Mouse (Mus musculus) midbrain, embryonic 16.5 days (tissue): ENCODE results near the gene Sccpdh. TPM values are rescaled to one million over a fixed set of nuclear protein-coding genes. Genes with fewer than 3 reads are reported as not detected.

Source experiments
- ATAC-seq: fragments of 200-750 bp; cut with Nextera tagmentation; 2 replicates; pipeline ENCODE4 v1.8.0; 2017; ENCODE audit warnings: moderate TSS enrichment
- H3K27ac ChIP-seq: fragments of 300-500 bp; sonication (generic); 2 replicates; pipeline ENCODE4 v1.5.1; 2014; ENCODE audit warnings: mild to moderate bottlenecking, low read length, mixed read lengths
- H3K27me3 ChIP-seq: fragments of 300-500 bp; sonication (generic); 2 replicates; pipeline ENCODE4 v1.6.1; 2014; ENCODE audit warnings: low read depth, low read length, mixed read lengths; ENCODE audit not compliant: control insufficient read depth, insufficient read depth
- H3K36me3 ChIP-seq: fragments of 300-500 bp; sonication (generic); 2 replicates; pipeline ENCODE4 v1.6.1; 2014; ENCODE audit warnings: mild to moderate bottlenecking, low read length, moderate library complexity, mixed read lengths; ENCODE audit not compliant: control insufficient read depth, insufficient read depth
- H3K4me1 ChIP-seq: fragments of 300-500 bp; sonication (generic); 2 replicates; pipeline ENCODE4 v1.6.1; 2014; ENCODE audit warnings: mild to moderate bottlenecking, low read length, mixed read lengths; ENCODE audit not compliant: control insufficient read depth, insufficient read depth
- H3K4me2 ChIP-seq: fragments of 300-500 bp; sonication (generic); 2 replicates; pipeline ENCODE4 v1.6.1; 2014; ENCODE audit warnings: mild to moderate bottlenecking, low read length, mixed read lengths
- H3K4me3 ChIP-seq: fragments of 300-500 bp; sonication (generic); 2 replicates; pipeline ENCODE4 v1.5.1; 2014; ENCODE audit warnings: low read depth, mild to moderate bottlenecking, low read length, moderate library complexity, mixed read lengths
- H3K9ac ChIP-seq: fragments of 300-500 bp; sonication (generic); 2 replicates; pipeline ENCODE4 v1.6.1; 2014; ENCODE audit warnings: low read depth, low read length, mixed read lengths
- H3K9me3 ChIP-seq: fragments of 300-500 bp; sonication (generic); replicated peaks from 2 replicates; pipeline ENCODE4 v1.6.1; 2014; ENCODE audit warnings: mild to moderate bottlenecking, low read length, mixed read lengths; ENCODE audit not compliant: control insufficient read depth, poor library complexity, severe bottlenecking
- WGBS: fragments of 180-500 bp; shearing (Covaris S2); extraction: QIAGEN DNeasy Blood & Tissue Kit; methylation state at CpG from one replicate; pipeline ENCODE4 v1.1.7; 2014; 5-methylcytosine and 5-hydroxymethylcytosine counted together
- polyA plus RNA-seq: library from polyadenylated mRNA; unstranded; fragments of >200 nt; fragmentation: Nextera tagmentation; extraction: Ambion mirVana; gene quantifications from 2 replicates; pipeline ENCODE4 v1.2.1, GENCODE M21; 2015

Sccpdh gene
- polyA plus RNA-seq, 1 experiment from 2014 or later, result 179 TPM

DNA sequence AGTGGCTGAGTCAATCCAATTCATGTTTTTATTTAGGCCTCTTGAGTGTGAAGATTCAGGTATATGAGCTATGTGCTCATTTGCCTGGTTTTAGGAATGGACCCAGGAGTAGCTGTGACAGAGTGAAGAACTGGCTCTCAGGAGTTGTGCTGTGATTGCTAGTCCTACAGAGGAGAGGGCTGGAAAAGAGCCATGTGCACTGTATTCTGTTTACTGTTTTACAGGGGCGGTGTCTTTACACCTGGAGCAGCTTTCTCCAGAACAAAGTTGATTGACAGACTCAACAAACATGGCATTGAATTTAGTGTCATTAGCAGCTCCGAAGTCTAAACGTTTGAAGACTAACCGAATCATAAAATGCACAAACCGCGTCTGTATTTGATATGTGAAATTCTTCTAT is 18.3 kb downstream of the Sccpdh start:
- no peak overlapping the region for H3K9ac ChIP-seq

GRCm38 (mm10) chr1:179686781-179687180 is 18.8 kb downstream of the Sccpdh start:
- no peak for ATAC-seq
- no peak overlapping the region for H3K27ac ChIP-seq
- H3K4me2 ChIP-seq, result no peak overlapping the region
- 92% methylated on average over 5 of the region's 5 CpGs for WGBS
- H3K27me3 ChIP-seq, result no peaks in the 10 kb centered on the region
- no peak overlapping the region for H3K9ac ChIP-seq
- H3K4me1 ChIP-seq, result no peaks in the 10 kb centered on the region
- H3K4me3 ChIP-seq, result no peak overlapping the region
- H3K36me3 ChIP-seq, result peaks cover 32% of the 10 kb centered on the region
- H3K9me3 ChIP-seq, result no peaks in the 10 kb centered on the region

More for the DNA sequence above, 18.3 kb downstream of the Sccpdh start:
- no peak overlapping the region for H3K4me2 ChIP-seq
- peaks cover 32% of the 10 kb centered on the region for H3K36me3 ChIP-seq
- WGBS, result 95% methylated on average over 6 of the region's 6 CpGs
- H3K27ac ChIP-seq, result no peak overlapping the region
- H3K27me3 ChIP-seq, result no peaks in the 10 kb centered on the region
- no peak overlapping the region for H3K4me3 ChIP-seq
- no peaks in the 10 kb centered on the region for H3K4me1 ChIP-seq
- H3K9me3 ChIP-seq, result no peaks in the 10 kb centered on the region
- ATAC-seq, result no peak

DNA sequence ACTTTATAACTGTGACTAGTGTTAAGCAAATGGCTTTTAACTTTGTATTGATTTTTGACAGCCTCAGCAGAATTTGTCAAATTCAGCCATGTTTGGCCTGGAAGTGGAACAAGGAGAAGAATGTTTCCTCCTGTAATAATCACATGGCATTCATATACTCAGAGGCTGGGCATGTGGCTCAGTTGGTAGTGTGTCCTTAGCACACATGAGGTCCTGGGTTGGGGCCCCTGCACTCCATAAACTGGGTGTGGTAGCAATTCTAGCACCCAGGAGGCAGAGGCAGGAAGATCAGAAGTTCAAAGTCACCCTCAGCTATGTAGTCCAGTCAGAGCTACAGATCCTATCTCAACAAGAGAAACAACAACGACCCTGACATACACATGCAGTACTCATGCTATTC is 19.3 kb downstream of the Sccpdh start:
- Histone ChIP-seq H3K27ac (no peak overlapping the region), H3K9ac (no peak overlapping the region), H3K4me1 (no peaks in the 10 kb centered on the region), H3K9me3 (no peaks in the 10 kb centered on the region), H3K4me3 (no peak overlapping the region), H3K27me3 (no peaks in the 10 kb centered on the region), H3K36me3 (peaks cover 32% of the 10 kb centered on the region), H3K4me2 (no peak overlapping the region)
- WGBS, result 76% methylated on average over 1 of the region's 1 CpGs
- ATAC-seq, result no peak

- Histone ChIP-seq H3K4me3 (no peak overlapping the region), H3K27me3 (no peaks in the 10 kb centered on the region), H3K4me1 (no peaks in the 10 kb centered on the region), H3K9ac (no peak overlapping the region), H3K9me3 (no peaks in the 10 kb centered on the region), H3K4me2 (no peak overlapping the region), H3K36me3 (peaks cover 30% of the 10 kb centered on the region), H3K27ac (no peak overlapping the region)
- WGBS, result 95% methylated on average over 3 of the region's 3 CpGs
- no peak for ATAC-seq
Observed at GRCm38 (mm10) chr1:179687966-179688365, 20.0 kb downstream of the Sccpdh start.

- no peak for ATAC-seq
- Histone ChIP-seq H3K4me3 (no peak overlapping the region), H3K27me3 (no peaks in the 10 kb centered on the region), H3K36me3 (peaks cover 26% of the 10 kb centered on the region), H3K4me1 (no peaks in the 10 kb centered on the region), H3K4me2 (no peak overlapping the region), H3K27ac (no peak overlapping the region), H3K9me3 (no peaks in the 10 kb centered on the region), H3K9ac (no peak overlapping the region)
- WGBS, result 89% methylated on average over 6 of the region's 6 CpGs
Observed at GRCm38 (mm10) chr1:179688415-179688814, 20.4 kb downstream of the Sccpdh start.

- Histone ChIP-seq H3K9ac (no peak overlapping the region), H3K27ac (no peak overlapping the region), H3K4me3 (no peak overlapping the region), H3K4me1 (no peaks in the 10 kb centered on the region), H3K27me3 (no peaks in the 10 kb centered on the region), H3K4me2 (no peak overlapping the region), H3K9me3 (no peaks in the 10 kb centered on the region), H3K36me3 (peaks cover 21% of the 10 kb centered on the region)
- WGBS, result 82% methylated on average over 5 of the region's 5 CpGs
- ATAC-seq, result no peak
Observed at GRCm38 (mm10) chr1:179688914-179689313, 20.9 kb downstream of the Sccpdh start.

DNA sequence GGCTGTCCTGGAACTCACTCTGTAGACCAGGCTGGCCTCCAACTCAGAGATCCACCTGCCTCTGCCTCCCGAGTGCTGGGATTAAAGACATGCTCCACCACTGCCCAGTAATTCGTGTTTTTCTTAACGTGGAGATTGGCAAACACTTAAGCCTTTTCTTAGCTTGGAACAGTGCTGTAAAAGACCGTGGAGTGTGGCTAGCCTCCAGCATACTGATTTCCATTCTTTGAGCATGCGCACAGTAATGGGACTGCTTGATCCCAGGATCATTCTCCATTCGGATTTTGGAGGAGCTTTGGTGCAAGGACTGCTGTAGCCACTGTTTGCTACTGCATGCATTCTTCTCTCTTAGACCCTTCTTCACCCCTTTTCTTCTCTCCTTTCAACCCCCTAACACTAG is 21.5 kb downstream of the Sccpdh start:
- Histone ChIP-seq H3K4me3 (no peak overlapping the region), H3K9ac (no peak overlapping the region), H3K27me3 (no peaks in the 10 kb centered on the region), H3K36me3 (peaks cover 20% of the 10 kb centered on the region), H3K9me3 (no peaks in the 10 kb centered on the region), H3K27ac (no peak overlapping the region), H3K4me1 (no peaks in the 10 kb centered on the region), H3K4me2 (no peak overlapping the region)
- 54% methylated on average over 6 of the region's 6 CpGs for WGBS
- ATAC-seq, result no peak

GRCm38 (mm10) chr1:179704150-179704549 is 36.1 kb downstream of the Sccpdh start:
- Histone ChIP-seq H3K4me1 (no peaks in the 10 kb centered on the region), H3K4me3 (no peak overlapping the region), H3K36me3 (no peaks in the 10 kb centered on the region), H3K27ac (no peak overlapping the region), H3K9me3 (no peaks in the 10 kb centered on the region), H3K4me2 (no peak overlapping the region), H3K9ac (no peak overlapping the region), H3K27me3 (no peaks in the 10 kb centered on the region)
- no peak for ATAC-seq
- WGBS, result 86% methylated on average over 3 of the region's 3 CpGs

DNA sequence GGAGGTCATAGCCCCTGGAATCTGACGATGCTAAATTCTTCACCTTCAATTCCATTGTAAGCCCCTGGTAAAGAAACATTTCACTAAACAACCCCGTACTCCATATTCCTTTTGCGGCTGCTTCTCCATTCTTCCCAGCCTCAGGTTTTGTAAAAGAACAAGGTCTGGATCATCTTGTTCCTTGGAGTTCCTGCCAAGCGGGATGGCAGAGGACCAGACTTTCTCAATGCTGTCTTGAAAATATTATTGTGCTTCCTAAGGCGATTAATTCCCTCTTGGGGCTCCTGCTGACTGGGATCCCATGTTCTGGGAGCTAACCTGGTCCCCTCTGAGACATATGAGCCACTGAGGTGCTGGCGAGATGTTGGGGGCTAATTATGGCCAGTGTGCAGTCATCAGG is 37.1 kb downstream of the Sccpdh start:
- no peaks in the 10 kb centered on the region for H3K36me3 ChIP-seq
- H3K4me1 ChIP-seq, result no peaks in the 10 kb centered on the region
- no peak overlapping the region for H3K4me2 ChIP-seq
- 93% methylated on average over 6 of the region's 6 CpGs for WGBS
- no peak overlapping the region for H3K27ac ChIP-seq
- H3K27me3 ChIP-seq, result no peaks in the 10 kb centered on the region
- no peak for ATAC-seq
- no peaks in the 10 kb centered on the region for H3K9me3 ChIP-seq
- H3K4me3 ChIP-seq, result no peak overlapping the region
- H3K9ac ChIP-seq, result no peak overlapping the region

DNA sequence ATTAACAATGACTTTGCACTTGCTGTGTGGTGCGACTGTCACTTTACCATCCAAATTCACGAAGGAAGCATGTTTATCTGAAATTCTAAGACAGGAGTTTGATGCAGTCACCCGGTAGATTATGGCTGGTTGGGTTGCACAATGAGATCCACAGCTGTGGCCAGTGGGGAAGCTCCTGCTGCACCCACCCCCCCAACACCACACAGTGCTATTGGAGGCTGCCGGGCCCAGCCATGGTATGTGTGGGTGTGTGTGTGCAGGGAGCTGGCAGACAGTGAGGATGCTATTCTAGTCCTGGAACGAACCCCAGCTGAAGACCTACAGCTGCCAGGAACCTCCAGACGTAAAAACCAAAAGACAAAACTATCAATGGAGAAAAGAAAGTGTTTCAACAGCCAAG is 41.4 kb downstream of the Sccpdh start:
- H3K9ac ChIP-seq, result no peak overlapping the region
- ATAC-seq, result no peak
- H3K9me3 ChIP-seq, result no peaks in the 10 kb centered on the region
- H3K27ac ChIP-seq, result no peak overlapping the region
- H3K36me3 ChIP-seq, result no peaks in the 10 kb centered on the region
- H3K4me3 ChIP-seq, result no peak overlapping the region
- no peak overlapping the region for H3K4me2 ChIP-seq
- H3K27me3 ChIP-seq, result no peaks in the 10 kb centered on the region
- H3K4me1 ChIP-seq, result no peaks in the 10 kb centered on the region
- WGBS, result 86% methylated on average over 6 of the region's 6 CpGs
